Mouse (Mus musculus): ENCODE measurements around the gene Akt3. TPM values are rescaled to one million over a fixed set of nuclear protein-coding genes. Genes with fewer than 3 reads are reported as not detected.
A peak's percentile ranks its signal among the peaks of the same experiment; 100 is the strongest.

The Akt3 gene
- polyA plus RNA-seq, 1 experiment = 8.7 TPM

- peaks cover under 1% of the 10 kb centered on the region for H3K36me3 ChIP-seq (ENCODE audit: control insufficient read depth, insufficient read depth)
- no peaks in the 10 kb centered on the region for H3K27me3 ChIP-seq (ENCODE audit: control insufficient read depth, insufficient read depth, insufficient read length)
- no peak overlapping the region for H3K4me2 ChIP-seq (ENCODE audit: low read depth)
- no peak overlapping the region for H3ac ChIP-seq (ENCODE audit: control insufficient read depth, insufficient read length)
- TF ChIP-seq POLR2AphosphoS2 (IDR thresholded peaks at IDR 0.05; ENCODE audit: insufficient read length, low read depth) (no peak), MAX (IDR thresholded peaks at IDR 0.05; ENCODE audit: low read depth) (no peak), USF1 (IDR thresholded peaks at IDR 0.05; ENCODE audit: low read depth) (no peak), MYOG (IDR thresholded peaks at IDR 0.05; ENCODE audit: control insufficient read depth in 1 of 3, insufficient read depth in 1 of 3, insufficient read length in 2 of 3, low read depth in 2 of 3) (no peak), REST (IDR thresholded peaks at IDR 0.05; ENCODE audit: insufficient read depth, insufficient read length) (no peak), CEBPB (IDR thresholded peaks at IDR 0.05; ENCODE audit: insufficient read depth, poor library complexity, severe bottlenecking) (no peak), TCF12 (IDR thresholded peaks at IDR 0.05; ENCODE audit: insufficient read depth, poor library complexity, severe bottlenecking) (no peak), MYOD1 (IDR thresholded peaks at IDR 0.05; ENCODE audit: control insufficient read depth in 1 of 3, insufficient read length in 2 of 3, low read depth in 2 of 3) (no peak), SRF (IDR thresholded peaks at IDR 0.05; ENCODE audit: control insufficient read depth, insufficient read length, low read depth) (no peak), TCF3 (IDR thresholded peaks at IDR 0.05; ENCODE audit: insufficient read length, low read depth) (no peak), E2F4 (IDR thresholded peaks at IDR 0.05; ENCODE audit: insufficient read depth) (no peak), POLR2A (IDR thresholded peaks at IDR 0.05; ENCODE audit: insufficient read length, low read depth) (no peak)
- no peaks in the 10 kb centered on the region for H3K79me2 ChIP-seq (ENCODE audit: control insufficient read depth, insufficient read depth)
- no peak overlapping the region for H3K4me3 ChIP-seq
Measured at GRCm38 (mm10) chr1:177019668-177020067, 238.3 kb downstream of the Akt3 start.

- H3K36me3 ChIP-seq (ENCODE audit: control insufficient read depth, insufficient read depth) = no peaks in the 10 kb centered on the region
- no peak overlapping the region for H3K4me2 ChIP-seq (ENCODE audit: low read depth)
- TF ChIP-seq MYOG (IDR thresholded peaks at IDR 0.05; ENCODE audit: control insufficient read depth in 1 of 3, insufficient read depth in 1 of 3, insufficient read length in 2 of 3, low read depth in 2 of 3) = no peak
- TF ChIP-seq POLR2A (IDR thresholded peaks at IDR 0.05; ENCODE audit: insufficient read length, low read depth) = no peak
- no peak for TF ChIP-seq MAX (IDR thresholded peaks at IDR 0.05; ENCODE audit: low read depth)
- no peak for TF ChIP-seq CEBPB (IDR thresholded peaks at IDR 0.05; ENCODE audit: insufficient read depth, poor library complexity, severe bottlenecking)
- TF ChIP-seq MYOD1 (IDR thresholded peaks at IDR 0.05; ENCODE audit: control insufficient read depth in 1 of 3, insufficient read length in 2 of 3, low read depth in 2 of 3) = no peak
- no peak for TF ChIP-seq TCF3 (IDR thresholded peaks at IDR 0.05; ENCODE audit: insufficient read length, low read depth)
- TF ChIP-seq REST (IDR thresholded peaks at IDR 0.05; ENCODE audit: insufficient read depth, insufficient read length) = no peak
- TF ChIP-seq E2F4 (IDR thresholded peaks at IDR 0.05; ENCODE audit: insufficient read depth) = no peak
- TF ChIP-seq USF1 (IDR thresholded peaks at IDR 0.05; ENCODE audit: low read depth) = no peak
- no peak for TF ChIP-seq POLR2AphosphoS2 (IDR thresholded peaks at IDR 0.05; ENCODE audit: insufficient read length, low read depth)
- no peak for TF ChIP-seq SRF (IDR thresholded peaks at IDR 0.05; ENCODE audit: control insufficient read depth, insufficient read length, low read depth)
- no peak for TF ChIP-seq TCF12 (IDR thresholded peaks at IDR 0.05; ENCODE audit: insufficient read depth, poor library complexity, severe bottlenecking)
Measured at GRCm38 (mm10) chr1:177018750-177019149, 239.3 kb downstream of the Akt3 start.

GRCm38 (mm10) chr1:177016729-177017128 is 241.3 kb downstream of the Akt3 start:
- H3ac ChIP-seq (ENCODE audit: control insufficient read depth, insufficient read length) = no peak overlapping the region
- H3K36me3 ChIP-seq (ENCODE audit: control insufficient read depth, insufficient read depth) = no peaks in the 10 kb centered on the region
- no peaks in the 10 kb centered on the region for H3K79me2 ChIP-seq (ENCODE audit: control insufficient read depth, insufficient read depth)
- no peaks in the 10 kb centered on the region for H3K27me3 ChIP-seq (ENCODE audit: control insufficient read depth, insufficient read depth, insufficient read length)
- H3K4me3 ChIP-seq = no peak overlapping the region
- no peak overlapping the region for H3K4me2 ChIP-seq (ENCODE audit: low read depth)
- TF ChIP-seq MYOG (IDR thresholded peaks at IDR 0.05; ENCODE audit: control insufficient read depth in 1 of 3, insufficient read depth in 1 of 3, insufficient read length in 2 of 3, low read depth in 2 of 3) = peak in 1 of 3 experiments; percentile 67
- TF ChIP-seq SRF (IDR thresholded peaks at IDR 0.05; ENCODE audit: control insufficient read depth, insufficient read length, low read depth) = no peak
- peak in 2 of 3 experiments; percentile 43 to 58 for TF ChIP-seq MYOD1 (IDR thresholded peaks at IDR 0.05; ENCODE audit: control insufficient read depth in 1 of 3, insufficient read length in 2 of 3, low read depth in 2 of 3)
- TF ChIP-seq TCF12 (IDR thresholded peaks at IDR 0.05; ENCODE audit: insufficient read depth, poor library complexity, severe bottlenecking) = no peak

More at GRCm38 (mm10) chr1:177018750-177019149, 239.3 kb downstream of the Akt3 start:
- Histone ChIP-seq H3ac (ENCODE audit: control insufficient read depth, insufficient read length) (no peak overlapping the region), H3K79me2 (ENCODE audit: control insufficient read depth, insufficient read depth) (no peaks in the 10 kb centered on the region), H3K27me3 (ENCODE audit: control insufficient read depth, insufficient read depth, insufficient read length) (no peaks in the 10 kb centered on the region), H3K4me3 (no peak overlapping the region)

- H3ac ChIP-seq (ENCODE audit: control insufficient read depth, insufficient read length) = no peak overlapping the region
- TF ChIP-seq MYOD1 (IDR thresholded peaks at IDR 0.05; ENCODE audit: control insufficient read depth in 1 of 3, insufficient read length in 2 of 3, low read depth in 2 of 3) (peak in 2 of 3 experiments; percentile 38 to 79), TCF3 (IDR thresholded peaks at IDR 0.05; ENCODE audit: insufficient read length, low read depth) (no peak), CEBPB (IDR thresholded peaks at IDR 0.05; ENCODE audit: insufficient read depth, poor library complexity, severe bottlenecking) (no peak), POLR2A (IDR thresholded peaks at IDR 0.05; ENCODE audit: insufficient read length, low read depth) (no peak), MYOG (IDR thresholded peaks at IDR 0.05; ENCODE audit: control insufficient read depth in 1 of 3, insufficient read depth in 1 of 3, insufficient read length in 2 of 3, low read depth in 2 of 3) (peak in 2 of 3 experiments; percentile 19 to 46), REST (IDR thresholded peaks at IDR 0.05; ENCODE audit: insufficient read depth, insufficient read length) (no peak), USF1 (IDR thresholded peaks at IDR 0.05; ENCODE audit: low read depth) (no peak)
- no peaks in the 10 kb centered on the region for H3K36me3 ChIP-seq (ENCODE audit: control insufficient read depth, insufficient read depth)
- H3K4me2 ChIP-seq (ENCODE audit: low read depth) = peak overlapping the region; percentile 70
- H3K4me3 ChIP-seq = no peak overlapping the region
- H3K27me3 ChIP-seq (ENCODE audit: control insufficient read depth, insufficient read depth, insufficient read length) = no peaks in the 10 kb centered on the region
- H3K79me2 ChIP-seq (ENCODE audit: control insufficient read depth, insufficient read depth) = no peaks in the 10 kb centered on the region
Measured at GRCm38 (mm10) chr1:177015917-177016316, 242.1 kb downstream of the Akt3 start.

GRCm38 (mm10) chr1:177014921-177015439 is 243.0 kb downstream of the Akt3 start:
- Histone ChIP-seq H3K4me3 (no peak overlapping the region), H3K36me3 (ENCODE audit: control insufficient read depth, insufficient read depth) (no peaks in the 10 kb centered on the region), H3K4me2 (ENCODE audit: low read depth) (peak overlapping the region; percentile 70), H3ac (ENCODE audit: control insufficient read depth, insufficient read length) (no peak overlapping the region), H3K79me2 (ENCODE audit: control insufficient read depth, insufficient read depth) (no peaks in the 10 kb centered on the region), H3K27me3 (ENCODE audit: control insufficient read depth, insufficient read depth, insufficient read length) (no peaks in the 10 kb centered on the region)
- TF ChIP-seq MAX (IDR thresholded peaks at IDR 0.05; ENCODE audit: low read depth) (no peak), POLR2A (IDR thresholded peaks at IDR 0.05; ENCODE audit: insufficient read length, low read depth) (no peak), TCF3 (IDR thresholded peaks at IDR 0.05; ENCODE audit: insufficient read length, low read depth) (no peak), REST (IDR thresholded peaks at IDR 0.05; ENCODE audit: insufficient read depth, insufficient read length) (no peak), MYOG (IDR thresholded peaks at IDR 0.05; ENCODE audit: control insufficient read depth in 1 of 3, insufficient read depth in 1 of 3, insufficient read length in 2 of 3, low read depth in 2 of 3) (peak in 1 of 3 experiments; percentile 14), TCF12 (IDR thresholded peaks at IDR 0.05; ENCODE audit: insufficient read depth, poor library complexity, severe bottlenecking) (no peak), POLR2AphosphoS2 (IDR thresholded peaks at IDR 0.05; ENCODE audit: insufficient read length, low read depth) (peak; percentile 23), CEBPB (IDR thresholded peaks at IDR 0.05; ENCODE audit: insufficient read depth, poor library complexity, severe bottlenecking) (peak; percentile 66; the same call in 1 of the 2 replicates), MYOD1 (IDR thresholded peaks at IDR 0.05; ENCODE audit: control insufficient read depth in 1 of 3, insufficient read length in 2 of 3, low read depth in 2 of 3) (peak in 2 of 3 experiments; percentile 11 to 60), SRF (IDR thresholded peaks at IDR 0.05; ENCODE audit: control insufficient read depth, insufficient read length, low read depth) (no peak), USF1 (IDR thresholded peaks at IDR 0.05; ENCODE audit: low read depth) (no peak), E2F4 (IDR thresholded peaks at IDR 0.05; ENCODE audit: insufficient read depth) (no peak)

Measured in myocyte (in vitro differentiated cells).